Mouse (Mus musculus) spleen, adult 2 months (tissue): ENCODE data around the gene Rel. TPM values are rescaled to one million over a fixed set of nuclear protein-coding genes. Genes with fewer than 3 reads are reported as not detected.
A peak's percentile ranks its signal among the peaks of the same experiment; 100 is the strongest.
"Not testable (repeated sequence)": the region's sequence is repeated elsewhere in the genome, so short reads cannot be mapped to it uniquely, and the experiment has no call there.

Experiments
- DNase-seq, 2 experiments: peaks; one replicate each; pipeline versions ENCODE4 v3.0.0 to v3.0.0-alpha.2; 2012 to 2021; ENCODE audit warnings: low spot score in 2 of 2, low read depth in 1 of 2
- H3K27ac ChIP-seq: fragments of 200-500 bp; 2 replicates; pipeline ENCODE4 v1.5.1; 2012; ENCODE audit warnings: low read length, inconsistent platforms; ENCODE audit not compliant: insufficient read depth
- H3K27me3 ChIP-seq: fragments of 200-500 bp; 2 replicates; pipeline ENCODE4 v1.6.1; 2012; ENCODE audit warnings: mild to moderate bottlenecking, moderate library complexity, low read length, inconsistent platforms; ENCODE audit not compliant: control insufficient read depth, insufficient read depth
- H3K36me3 ChIP-seq: fragments of 200-500 bp; 2 replicates; pipeline ENCODE4 v1.6.1; 2012; ENCODE audit warnings: mild to moderate bottlenecking, low read length, inconsistent platforms; ENCODE audit not compliant: control insufficient read depth, insufficient read depth
- H3K4me1 ChIP-seq: fragments of 200-500 bp; 2 replicates; pipeline ENCODE4 v1.6.1; 2011; ENCODE audit warnings: inconsistent platforms; ENCODE audit not compliant: control insufficient read depth, insufficient read depth, insufficient read length
- H3K4me3 ChIP-seq: fragments of 200-500 bp; 2 replicates; pipeline ENCODE4 v1.5.1; 2011; ENCODE audit warnings: mild to moderate bottlenecking, inconsistent platforms; ENCODE audit not compliant: insufficient read depth, insufficient read length; ENCODE audit errors: extremely low read depth
- CTCF ChIP-seq: fragments of 200-500 bp; IDR thresholded peaks from 2 replicates; pipeline ENCODE4 v1.5.1; 2011; ENCODE audit warnings: mild to moderate bottlenecking, inconsistent platforms; ENCODE audit not compliant: insufficient read depth, insufficient read length, insufficient replicate concordance; ENCODE audit errors: extremely low read depth
- POLR2A ChIP-seq: fragments of 200-500 bp; IDR thresholded peaks from 2 replicates; pipeline ENCODE4 v1.6.1; 2011; ENCODE audit warnings: low read depth, low read length, inconsistent platforms
- WGBS: fragments of 180-500 bp; shearing (Covaris S2); methylation state at CpG from one replicate; pipeline ENCODE4 v1.1.7; 2018; 5-methylcytosine and 5-hydroxymethylcytosine counted together
- polyA plus RNA-seq: library from polyadenylated mRNA; depleted of rRNA; stranded (reverse); fragments of >200 nt; gene quantifications from 2 replicates; pipeline ENCODE4 v1.2.3, GENCODE M21; 2012

Rel gene
- polyA plus RNA-seq, 1 experiment, result 12.4 TPM

GRCm38 (mm10) chr11:23769033-23769432, 1.7 kb downstream of the Rel start:
- no peak overlapping the region for H3K27ac ChIP-seq
- H3K36me3 ChIP-seq, result no peaks in the 10 kb centered on the region
- TF ChIP-seq POLR2A (no peak), CTCF (no peak)
- peaks cover 5% of the 10 kb centered on the region for H3K4me1 ChIP-seq
- peak overlapping the region; percentile 49; the same call in 1 of the 2 replicates for H3K4me3 ChIP-seq
- DNase-seq, result no peak
- no peaks in the 10 kb centered on the region for H3K27me3 ChIP-seq

- H3K27ac ChIP-seq, result no peak overlapping the region
- peak overlapping the region; percentile 23; the same call in 1 of the 2 replicates for H3K4me3 ChIP-seq
- H3K36me3 ChIP-seq, result no peaks in the 10 kb centered on the region
- TF ChIP-seq CTCF (no peak), POLR2A (no peak)
- peaks cover 5% of the 10 kb centered on the region for H3K4me1 ChIP-seq
- DNase-seq, result no peak
- no peaks in the 10 kb centered on the region for H3K27me3 ChIP-seq
- 4% methylated on average over 1 of the region's 1 CpGs for WGBS
Observed at GRCm38 (mm10) chr11:23767928-23768327, 2.8 kb downstream of the Rel start.

DNA sequence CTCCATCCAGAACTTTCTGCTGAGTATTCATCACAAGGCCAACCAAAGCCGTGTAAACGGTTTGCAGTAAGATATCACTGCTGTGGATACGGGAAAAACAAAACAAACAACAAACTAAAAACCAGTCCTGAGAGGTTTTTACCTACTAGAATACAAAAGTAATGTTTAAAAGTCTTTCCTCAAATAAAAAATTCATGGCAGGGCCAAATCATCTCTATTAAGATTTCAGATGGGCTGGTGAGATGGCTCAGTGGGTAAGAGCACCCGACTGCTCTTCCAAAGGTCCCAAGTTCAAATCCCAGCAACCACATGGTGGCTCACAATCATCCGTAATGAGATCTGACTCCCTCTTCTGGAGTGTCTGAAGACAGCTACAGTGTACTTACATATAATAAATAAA, 3.4 kb downstream of the Rel start:
- DNase-seq, H3K4me1 ChIP-seq, H3K36me3 ChIP-seq, H3K27ac ChIP-seq, H3K4me3 ChIP-seq, H3K27me3 ChIP-seq: not testable (repeated sequence)
- WGBS, result 76% methylated on average over 5 of the region's 5 CpGs

- 68% methylated on average over 2 of the region's 2 CpGs for WGBS
- peaks cover 10% of the 10 kb centered on the region for H3K36me3 ChIP-seq
- no peak overlapping the region for H3K27ac ChIP-seq
- no peak overlapping the region for H3K4me3 ChIP-seq
- peaks cover 5% of the 10 kb centered on the region for H3K4me1 ChIP-seq
- TF ChIP-seq POLR2A (no peak), CTCF (no peak)
- no peak for DNase-seq
- no peaks in the 10 kb centered on the region for H3K27me3 ChIP-seq
Observed at GRCm38 (mm10) chr11:23762635-23763034, 8.1 kb downstream of the Rel start.

- no peaks in the 10 kb centered on the region for H3K27me3 ChIP-seq
- peaks cover 24% of the 10 kb centered on the region for H3K36me3 ChIP-seq
- no peak overlapping the region for H3K27ac ChIP-seq
- peaks cover 10% of the 10 kb centered on the region for H3K4me1 ChIP-seq
- no peak for DNase-seq
- 49% methylated on average over 2 of the region's 2 CpGs for WGBS
- TF ChIP-seq POLR2A (no peak), CTCF (no peak)
- no peak overlapping the region for H3K4me3 ChIP-seq
Observed at GRCm38 (mm10) chr11:23758218-23758617, 12.6 kb downstream of the Rel start.

- Histone ChIP-seq H3K4me1 (peaks cover 10% of the 10 kb centered on the region), H3K27ac (peak overlapping the region; percentile 38; the same call in 1 of the 2 replicates), H3K36me3 (peaks cover 30% of the 10 kb centered on the region), H3K27me3 (no peaks in the 10 kb centered on the region), H3K4me3 (no peak overlapping the region)
- no peak for TF ChIP-seq CTCF
- TF ChIP-seq POLR2A, result no peak
- DNase-seq, result peak in 1 of 2 experiments; percentile 74
Observed at GRCm38 (mm10) chr11:23754329-23754728, 16.4 kb downstream of the Rel start.

GRCm38 (mm10) chr11:23753136-23753710, 17.5 kb downstream of the Rel start:
- DNase-seq, result no peak
- peaks cover 31% of the 10 kb centered on the region for H3K36me3 ChIP-seq
- H3K27ac ChIP-seq, result no peak overlapping the region
- no peaks in the 10 kb centered on the region for H3K27me3 ChIP-seq
- peaks cover 7% of the 10 kb centered on the region for H3K4me1 ChIP-seq
- H3K4me3 ChIP-seq, result no peak overlapping the region
- no peak for TF ChIP-seq CTCF
- no peak for TF ChIP-seq POLR2A
- 31% methylated on average over 1 of the region's 1 CpGs for WGBS
